Mouse (Mus musculus) liver, embryonic 12.5 days (tissue): ENCODE measurements around the gene Ano6. TPM values are rescaled to one million over a fixed set of nuclear protein-coding genes. Genes with fewer than 3 reads are reported as not detected.

Experiments
- ATAC-seq: fragments of 200-750 bp; cut with Nextera tagmentation; 2 replicates; pipeline ENCODE4 v1.8.0; 2017; ENCODE audit warnings: moderate number of reproducible peaks, mild to moderate bottlenecking, moderate library complexity
- H3K27ac ChIP-seq: fragments of 300-500 bp; sonication (generic); 2 replicates; pipeline ENCODE4 v1.5.1; 2016; ENCODE audit warnings: mild to moderate bottlenecking
- H3K27me3 ChIP-seq: fragments of 300-500 bp; sonication (generic); replicated peaks from 2 replicates; pipeline ENCODE4 v1.6.1; 2016; ENCODE audit warnings: mild to moderate bottlenecking, moderate library complexity
- H3K36me3 ChIP-seq: fragments of 300-500 bp; sonication (generic); 2 replicates; pipeline ENCODE4 v1.6.1; 2016; ENCODE audit warnings: mild to moderate bottlenecking, moderate library complexity
- H3K4me1 ChIP-seq: fragments of 300-500 bp; sonication (generic); 2 replicates; pipeline ENCODE4 v1.6.1; 2016
- H3K4me2 ChIP-seq: fragments of 300-500 bp; sonication (generic); 2 replicates; pipeline ENCODE4 v1.6.1; 2016; ENCODE audit warnings: mild to moderate bottlenecking, moderate library complexity
- H3K4me3 ChIP-seq: fragments of 300-500 bp; sonication (generic); 2 replicates; pipeline ENCODE4 v1.5.1; 2016; ENCODE audit warnings: mild to moderate bottlenecking, moderate library complexity
- H3K9ac ChIP-seq: fragments of 300-500 bp; sonication (generic); 2 replicates; pipeline ENCODE4 v1.6.1; 2016; ENCODE audit warnings: mild to moderate bottlenecking, moderate library complexity
- H3K9me3 ChIP-seq: fragments of 300-500 bp; sonication (generic); replicated peaks from 2 replicates; pipeline ENCODE4 v1.6.1; 2016; ENCODE audit warnings: mild to moderate bottlenecking, moderate library complexity
- WGBS: fragments of 180-500 bp; shearing (Covaris S2); methylation state at CpG from one replicate; pipeline ENCODE4 v1.1.7; 2016; ENCODE audit not compliant: insufficient replicate concordance; 5-methylcytosine and 5-hydroxymethylcytosine counted together
- polyA plus RNA-seq: library from polyadenylated mRNA; unstranded; fragments of >200 nt; fragmentation: Nextera tagmentation; extraction: Ambion mirVana; gene quantifications from 2 replicates; pipeline ENCODE4 v1.2.1, GENCODE M21; 2016

The Ano6 gene
- polyA plus RNA-seq, 1 experiment from 2014 or later, result 14.7 TPM

DNA sequence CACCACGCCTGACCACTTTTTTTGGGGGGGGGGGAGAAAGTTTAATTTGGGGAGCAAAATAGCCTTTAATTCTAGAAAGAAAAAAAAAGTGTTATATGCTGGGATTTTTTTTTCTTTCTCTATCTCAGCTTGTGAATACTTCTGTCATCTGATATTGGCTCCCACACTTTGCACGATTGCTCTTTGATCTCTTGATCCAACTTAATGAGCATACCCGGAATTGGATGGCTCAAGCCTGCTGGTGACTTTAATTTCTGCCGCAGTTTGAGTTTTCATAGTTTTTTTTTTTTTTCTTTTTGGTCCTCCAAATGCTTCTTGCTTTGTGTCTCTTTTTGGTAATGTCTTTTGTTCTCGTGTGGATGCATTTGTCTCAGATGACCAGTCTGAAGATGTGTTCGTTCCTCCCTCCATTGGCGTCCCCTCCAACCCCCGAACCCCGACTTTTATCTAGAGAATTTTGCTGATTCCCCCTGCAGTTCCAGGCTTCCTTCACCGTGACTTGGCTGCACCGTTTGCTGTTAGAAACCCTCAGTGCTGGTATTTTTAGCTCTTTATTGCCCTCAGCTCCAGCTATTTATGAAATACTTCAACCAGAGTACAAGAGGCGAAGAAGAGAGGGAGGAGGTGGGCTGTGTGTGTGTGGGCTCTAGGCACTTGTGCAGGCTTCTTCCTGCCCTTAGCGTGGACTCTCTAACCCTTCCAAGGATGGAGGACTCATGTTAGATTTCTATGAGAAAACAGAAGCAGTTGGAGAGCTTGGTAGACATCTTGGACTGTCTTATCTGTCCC is 46.2 kb downstream of the Ano6 start:
- ATAC-seq, result no peak
- H3K4me3 ChIP-seq, result no peak overlapping the region
- H3K4me2 ChIP-seq, result no peak overlapping the region
- peak overlapping the region; percentile 66 for H3K27ac ChIP-seq
- H3K9me3 ChIP-seq, result no peaks in the 10 kb centered on the region
- no peaks in the 10 kb centered on the region for H3K36me3 ChIP-seq
- H3K27me3 ChIP-seq, result no peaks in the 10 kb centered on the region
- WGBS, result 30% methylated on average over 13 of the region's 13 CpGs
- H3K9ac ChIP-seq, result no peak overlapping the region
- H3K4me1 ChIP-seq, result peaks cover 53% of the 10 kb centered on the region

DNA sequence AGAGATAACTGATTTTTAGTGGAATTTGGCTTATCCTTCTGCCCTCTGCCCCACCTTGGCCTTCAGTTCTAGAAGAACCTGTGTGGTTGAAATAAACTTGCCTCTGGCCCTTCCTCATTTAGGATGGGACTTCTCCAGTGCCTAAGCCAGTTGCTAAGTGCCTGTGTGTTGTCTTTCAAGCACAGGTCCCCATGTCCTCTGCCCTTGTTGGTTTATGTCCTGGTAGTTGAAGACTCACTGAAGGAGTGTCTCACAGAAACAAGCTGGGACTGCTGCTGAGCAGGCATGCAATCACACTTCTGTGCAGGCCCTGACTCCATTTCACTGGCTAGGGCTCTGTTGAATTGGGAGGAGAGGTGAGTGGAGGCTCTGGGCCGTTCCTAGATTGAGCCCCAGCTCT is 46.9 kb downstream of the Ano6 start:
- Histone ChIP-seq H3K36me3 (no peaks in the 10 kb centered on the region), H3K27ac (peak overlapping the region; percentile 66), H3K4me2 (no peak overlapping the region; the same call in 1 of the 2 replicates), H3K4me1 (peaks cover 57% of the 10 kb centered on the region), H3K4me3 (no peak overlapping the region), H3K9ac (peak overlapping the region; percentile 14; the same call in 1 of the 2 replicates), H3K9me3 (no peaks in the 10 kb centered on the region), H3K27me3 (no peaks in the 10 kb centered on the region)
- 26% methylated on average over 1 of the region's 1 CpGs for WGBS
- no peak for ATAC-seq

DNA sequence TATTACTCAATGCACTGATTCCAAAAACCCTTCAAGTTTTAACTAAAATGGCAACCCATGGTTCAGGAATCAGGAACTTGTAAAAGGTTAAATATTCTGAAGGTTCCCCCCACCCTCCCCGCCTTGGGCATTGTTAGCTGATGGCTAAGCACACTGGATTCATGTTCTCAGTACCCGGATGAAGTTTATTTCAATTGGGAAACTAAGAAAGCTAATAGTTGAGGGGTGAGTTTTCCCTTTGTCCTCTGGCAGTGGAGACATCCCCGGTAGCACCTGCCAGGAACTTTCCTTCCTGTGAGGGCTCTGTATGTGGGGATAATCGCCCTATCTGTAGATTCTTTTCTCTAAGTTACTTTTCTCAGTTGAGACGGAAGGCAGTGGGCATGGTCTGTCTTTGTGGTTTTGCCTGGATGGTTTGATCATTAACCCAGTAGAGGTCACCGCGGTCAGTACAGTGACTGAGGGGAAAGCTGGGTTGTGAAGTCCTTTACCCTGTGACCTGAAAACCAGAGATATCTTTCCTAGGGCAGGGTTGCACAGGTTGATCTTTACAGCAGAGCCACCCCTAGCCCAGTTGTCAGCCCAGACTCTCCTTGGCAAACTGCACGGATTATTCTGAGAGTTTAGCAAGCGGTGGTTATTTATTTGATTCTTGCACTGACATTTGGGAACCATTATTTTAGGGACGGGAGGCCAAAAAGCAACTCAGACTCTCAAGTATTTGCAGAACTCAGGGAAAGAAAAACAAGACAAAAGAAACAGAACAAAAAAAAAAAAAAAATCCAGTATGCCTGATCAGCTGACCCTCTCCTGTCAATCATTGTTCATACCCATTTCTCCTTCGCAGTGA is 47.8 kb downstream of the Ano6 start:
- peaks cover 57% of the 10 kb centered on the region for H3K4me1 ChIP-seq
- no peaks in the 10 kb centered on the region for H3K9me3 ChIP-seq
- H3K27me3 ChIP-seq, result no peaks in the 10 kb centered on the region
- peak overlapping the region; percentile 66 for H3K27ac ChIP-seq
- H3K4me3 ChIP-seq, result no peak overlapping the region
- peak overlapping the region; percentile 41 for H3K4me2 ChIP-seq
- peak; percentile 59 for ATAC-seq
- no peak overlapping the region; the same call in 1 of the 2 replicates for H3K9ac ChIP-seq
- 19% methylated on average over 11 of the region's 11 CpGs for WGBS
- H3K36me3 ChIP-seq, result no peaks in the 10 kb centered on the region

DNA sequence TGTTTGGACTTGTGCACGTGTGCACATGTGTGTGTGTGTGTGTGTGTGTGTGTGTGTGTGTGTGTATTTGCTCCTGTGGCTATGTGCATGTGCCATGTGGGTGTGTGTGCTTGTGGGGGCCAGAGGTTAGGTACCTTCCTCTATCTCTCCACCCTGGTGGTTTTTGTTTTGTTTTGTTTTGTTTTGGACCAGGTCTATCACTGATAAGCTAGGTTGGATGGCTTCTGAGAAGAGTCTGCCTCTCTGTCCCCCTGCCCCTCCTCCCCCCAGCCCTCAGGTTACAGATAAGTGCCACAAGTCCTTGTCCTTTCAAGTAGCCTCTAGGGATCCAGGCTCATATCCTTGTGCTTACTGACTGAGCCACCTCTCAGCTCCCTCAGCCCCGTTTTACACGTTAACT is 49.1 kb downstream of the Ano6 start:
- ATAC-seq, result peak; percentile 73
- no peaks in the 10 kb centered on the region for H3K9me3 ChIP-seq
- WGBS, result 22% methylated on average over 3 of the region's 3 CpGs
- H3K4me3 ChIP-seq, result no peak overlapping the region
- peak overlapping the region; percentile 41 for H3K4me2 ChIP-seq
- H3K36me3 ChIP-seq, result no peaks in the 10 kb centered on the region
- no peak overlapping the region for H3K9ac ChIP-seq
- H3K4me1 ChIP-seq, result peaks cover 57% of the 10 kb centered on the region
- H3K27ac ChIP-seq, result peak overlapping the region; percentile 66
- H3K27me3 ChIP-seq, result no peaks in the 10 kb centered on the region

DNA sequence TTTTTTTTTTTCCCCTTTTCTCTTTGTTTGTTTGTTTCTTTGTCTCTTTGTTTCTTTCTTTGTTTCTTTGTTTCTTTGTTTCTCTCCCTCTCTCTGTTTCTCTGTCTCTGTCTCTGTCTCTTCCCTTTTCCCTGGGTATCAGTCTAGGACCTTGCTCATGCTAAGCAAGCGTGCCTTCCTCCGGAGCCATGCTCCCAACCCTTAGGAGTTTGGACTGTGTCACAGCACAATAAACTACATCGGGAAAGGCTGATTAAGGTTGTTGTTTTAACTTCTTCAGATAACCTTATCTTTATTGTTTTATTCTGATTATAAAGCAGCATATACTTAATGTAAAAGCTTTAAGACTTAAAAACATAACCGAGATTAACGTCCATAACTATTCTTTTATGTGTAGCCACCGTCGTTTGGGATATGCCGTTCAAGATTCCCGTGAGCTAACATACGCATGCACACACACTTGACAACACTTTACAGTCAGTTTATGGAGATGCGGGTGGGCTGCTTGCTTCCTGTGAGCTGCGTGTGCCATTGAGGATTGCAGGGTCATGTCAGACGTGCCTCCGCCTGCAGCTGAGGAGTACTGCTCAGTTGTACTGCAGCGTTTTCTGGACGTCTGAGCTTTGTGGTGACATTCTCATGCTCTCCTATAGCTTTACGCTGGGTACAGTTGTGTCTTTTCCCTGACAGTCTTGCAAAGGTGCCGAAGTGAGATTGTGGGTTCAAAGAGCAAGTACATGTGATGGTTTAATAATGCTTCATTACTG is 52.7 kb downstream of the Ano6 start:
- H3K4me3 ChIP-seq, result no peak overlapping the region
- no peak for ATAC-seq
- H3K9ac ChIP-seq, result no peak overlapping the region
- H3K4me1 ChIP-seq, result peaks cover 39% of the 10 kb centered on the region
- H3K9me3 ChIP-seq, result no peaks in the 10 kb centered on the region
- H3K27ac ChIP-seq, result no peak overlapping the region
- H3K36me3 ChIP-seq, result no peaks in the 10 kb centered on the region
- 79% methylated on average over 18 of the region's 18 CpGs for WGBS
- H3K27me3 ChIP-seq, result no peaks in the 10 kb centered on the region
- H3K4me2 ChIP-seq, result no peak overlapping the region

DNA sequence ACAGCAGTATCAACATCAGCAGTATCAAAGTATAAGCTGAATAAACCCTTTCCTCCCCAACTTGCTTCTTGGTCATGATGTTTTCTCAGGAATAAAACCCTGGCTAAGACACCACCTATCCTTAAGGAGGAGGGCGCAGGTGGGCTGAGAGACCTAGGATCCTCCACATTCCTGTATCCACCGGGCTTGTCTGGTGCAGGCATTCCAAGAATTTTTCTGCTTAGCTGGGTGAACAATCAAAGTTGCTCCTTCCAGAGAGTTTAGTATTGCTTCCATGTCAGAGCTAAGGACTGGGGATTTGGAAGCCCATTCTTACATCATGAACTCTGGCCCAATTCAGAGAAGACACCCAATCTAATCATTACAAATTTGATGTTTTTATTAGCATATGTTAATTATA is 53.8 kb downstream of the Ano6 start:
- no peaks in the 10 kb centered on the region for H3K36me3 ChIP-seq
- no peak overlapping the region for H3K9ac ChIP-seq
- WGBS, result 72% methylated on average over 2 of the region's 2 CpGs
- no peaks in the 10 kb centered on the region for H3K9me3 ChIP-seq
- ATAC-seq, result no peak
- no peak overlapping the region for H3K4me2 ChIP-seq
- H3K4me3 ChIP-seq, result no peak overlapping the region
- peaks cover 39% of the 10 kb centered on the region for H3K4me1 ChIP-seq
- H3K27me3 ChIP-seq, result no peaks in the 10 kb centered on the region
- no peak overlapping the region for H3K27ac ChIP-seq

DNA sequence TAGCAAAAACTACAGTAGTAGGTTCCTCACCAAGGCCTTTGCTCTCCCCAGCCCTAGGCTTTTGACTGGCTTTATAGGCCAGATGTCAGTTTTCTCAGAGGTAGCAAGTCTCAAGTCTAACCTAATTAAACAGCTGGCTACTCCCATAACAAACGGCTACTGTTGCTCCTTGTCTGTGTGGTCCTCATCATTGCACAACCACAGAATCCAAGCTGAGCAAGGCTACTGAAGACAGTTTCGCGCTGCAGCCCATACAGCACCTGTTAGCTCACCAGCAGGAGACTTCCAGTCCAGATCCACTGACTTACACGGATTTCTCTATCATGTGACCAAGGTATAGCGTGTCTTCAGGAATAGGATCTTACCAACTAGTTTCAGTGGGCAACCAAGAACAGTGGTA is 55.5 kb downstream of the Ano6 start:
- 81% methylated on average over 5 of the region's 5 CpGs for WGBS
- Histone ChIP-seq H3K27me3 (no peaks in the 10 kb centered on the region), H3K4me2 (no peak overlapping the region), H3K4me3 (no peak overlapping the region), H3K4me1 (peaks cover 39% of the 10 kb centered on the region), H3K9ac (no peak overlapping the region), H3K27ac (no peak overlapping the region), H3K9me3 (no peaks in the 10 kb centered on the region), H3K36me3 (no peaks in the 10 kb centered on the region)
- ATAC-seq, result no peak

DNA sequence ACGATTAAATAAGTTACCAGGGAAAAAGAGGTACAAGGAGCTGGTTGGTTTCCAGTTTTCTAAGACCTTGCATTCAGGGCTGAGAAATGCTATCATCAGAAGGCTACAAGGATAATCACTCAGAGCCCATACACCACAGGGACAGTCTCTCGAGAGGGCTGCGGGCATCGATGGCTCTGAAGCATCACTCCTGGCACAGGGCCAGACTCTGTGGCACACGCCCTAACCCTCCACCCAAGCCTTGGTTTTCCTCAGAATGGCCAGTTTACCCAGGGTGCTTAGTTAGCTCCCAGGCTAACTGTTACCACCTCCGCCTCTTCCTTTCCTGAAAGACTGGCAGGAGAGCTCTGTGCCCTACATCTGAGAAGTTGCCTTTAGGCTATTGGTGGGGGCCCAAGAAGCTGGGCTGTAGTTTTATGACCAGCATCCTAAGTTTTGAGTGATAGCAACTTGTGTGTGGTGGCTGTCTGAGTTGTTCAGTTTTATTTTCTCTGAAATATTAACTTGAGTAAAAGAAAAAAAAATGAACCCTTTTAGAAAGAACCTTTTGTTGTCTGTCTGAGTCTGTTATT is 57.9 kb downstream of the Ano6 start:
- WGBS, result 67% methylated on average over 6 of the region's 6 CpGs
- Histone ChIP-seq H3K27ac (no peak overlapping the region), H3K4me2 (no peak overlapping the region), H3K27me3 (no peaks in the 10 kb centered on the region), H3K36me3 (no peaks in the 10 kb centered on the region), H3K4me1 (peaks cover 40% of the 10 kb centered on the region), H3K4me3 (no peak overlapping the region), H3K9me3 (no peaks in the 10 kb centered on the region), H3K9ac (no peak overlapping the region)
- no peak for ATAC-seq

DNA sequence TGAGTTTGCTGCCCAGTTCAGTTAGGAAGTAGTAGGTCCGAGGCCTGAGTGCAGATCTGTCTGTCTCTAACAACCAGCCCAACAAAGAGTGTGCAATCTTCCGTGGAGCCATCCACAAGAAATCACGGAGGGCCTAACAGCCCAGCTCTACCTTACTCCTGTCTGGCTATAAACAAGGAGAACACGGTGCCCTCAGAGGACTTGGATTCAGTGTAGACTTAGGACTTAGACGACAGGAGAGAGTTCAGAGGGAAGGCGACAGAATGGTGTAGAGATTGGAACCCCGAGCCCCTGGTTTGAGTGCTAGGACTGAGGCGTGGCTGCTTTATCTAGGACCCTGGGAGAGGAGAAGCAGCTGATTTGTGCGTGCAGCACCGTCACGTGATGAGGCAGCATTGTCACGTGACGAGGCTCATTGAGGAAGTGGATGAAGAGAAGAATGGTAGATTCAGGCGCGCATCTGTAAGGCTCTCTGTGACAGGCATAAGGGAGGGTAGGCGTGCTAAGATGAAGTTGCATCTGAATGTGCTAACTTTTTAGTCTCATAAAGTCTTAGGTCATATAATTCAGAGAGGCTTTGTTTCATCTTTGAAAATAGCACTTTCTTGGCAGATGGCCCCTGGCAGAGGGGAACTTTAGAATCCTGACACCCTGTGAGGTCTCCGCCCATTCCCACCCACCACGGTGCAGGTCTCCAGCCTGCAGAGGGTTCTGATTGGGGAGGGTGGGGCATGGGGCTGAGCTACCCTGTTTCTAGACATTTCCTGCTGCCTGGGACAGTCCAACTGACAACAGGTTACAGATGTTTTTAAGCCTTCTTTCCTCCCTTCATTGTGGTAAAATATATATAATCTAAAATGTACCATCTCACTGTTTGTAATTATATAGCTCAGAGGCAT is 59.1 kb downstream of the Ano6 start:
- Histone ChIP-seq H3K36me3 (no peaks in the 10 kb centered on the region), H3K4me1 (peaks cover 40% of the 10 kb centered on the region), H3K9ac (no peak overlapping the region), H3K27ac (peak overlapping the region; percentile 52; the same call in 1 of the 2 replicates), H3K27me3 (no peaks in the 10 kb centered on the region), H3K4me3 (no peak overlapping the region), H3K9me3 (no peaks in the 10 kb centered on the region), H3K4me2 (peak overlapping the region; percentile 50)
- 47% methylated on average over 18 of the region's 18 CpGs for WGBS
- peak; percentile 84 for ATAC-seq

DNA sequence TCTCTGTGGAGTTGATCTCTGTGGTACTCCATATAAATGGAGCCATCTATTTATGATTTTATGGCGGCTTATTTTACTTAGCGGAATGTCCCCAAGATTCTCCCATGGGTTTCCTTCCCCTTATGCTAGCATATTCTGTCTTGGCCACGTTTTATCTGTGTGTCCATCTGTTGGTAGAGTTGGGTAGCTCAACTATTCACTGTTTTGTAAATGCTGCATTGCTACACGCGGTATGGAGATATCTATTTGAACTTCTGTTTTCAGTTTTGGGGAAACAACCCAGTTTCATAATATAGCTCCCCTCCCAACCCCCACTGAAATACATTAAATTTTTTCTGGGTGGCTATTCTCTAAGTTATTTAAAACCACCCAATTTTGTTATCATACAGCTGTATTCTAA is 59.9 kb downstream of the Ano6 start:
- no peak overlapping the region for H3K4me3 ChIP-seq
- H3K4me1 ChIP-seq, result peaks cover 46% of the 10 kb centered on the region
- WGBS, result 39% methylated on average over 5 of the region's 5 CpGs
- no peaks in the 10 kb centered on the region for H3K9me3 ChIP-seq
- ATAC-seq, result peak; percentile 75
- no peak overlapping the region for H3K9ac ChIP-seq
- no peaks in the 10 kb centered on the region for H3K27me3 ChIP-seq
- peak overlapping the region; percentile 54; the same call in 1 of the 2 replicates for H3K27ac ChIP-seq
- H3K36me3 ChIP-seq, result no peaks in the 10 kb centered on the region
- peak overlapping the region; percentile 50 for H3K4me2 ChIP-seq
